Mouse (Mus musculus): ENCODE results near the gene Rhbdl1. TPM values are rescaled to one million over a fixed set of nuclear protein-coding genes. Genes with fewer than 3 reads are reported as not detected.

Gene Rhbdl1
- polyA plus RNA-seq, 1 experiment from 2014 or later = 6.0 TPM

DNA sequence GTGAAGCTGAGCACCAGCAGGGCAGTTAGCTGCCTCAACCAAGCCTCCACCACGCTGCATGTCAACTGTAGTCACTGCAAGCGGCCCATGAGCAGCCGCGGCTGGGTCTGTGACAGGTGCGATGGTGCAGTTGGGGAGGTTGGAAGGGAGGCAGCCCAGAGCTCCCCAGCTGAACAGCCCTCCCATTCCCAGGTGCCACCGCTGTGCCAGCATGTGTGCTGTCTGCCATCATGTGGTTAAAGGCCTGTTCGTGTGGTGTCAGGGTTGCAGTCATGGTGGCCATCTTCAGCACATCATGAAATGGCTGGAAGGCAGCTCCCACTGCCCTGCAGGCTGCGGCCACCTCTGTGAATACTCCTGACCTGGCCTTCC is 8.9 kb downstream of the Rhbdl1 start:
- Histone ChIP-seq H3K27me3 (no peaks in the 10 kb centered on the region), H3K4me1 (peaks cover 60% of the 10 kb centered on the region), H3K4me2 (replicated peaks) (peak overlapping the region; percentile 84), H3K27ac (replicated peaks) (peak overlapping the region; percentile 91), H3K9me3 (no peaks in the 10 kb centered on the region), H3K36me3 (peaks cover 46% of the 10 kb centered on the region), H3K4me3 (peak overlapping the region; percentile 67), H3K9ac (replicated peaks) (peak overlapping the region; percentile 84; the same call in 1 of the 2 replicates)
- WGBS = 83% methylated on average over 8 of the region's 8 CpGs
- no peak for ATAC-seq (ENCODE audit: low FRiP score, low read depth)

DNA sequence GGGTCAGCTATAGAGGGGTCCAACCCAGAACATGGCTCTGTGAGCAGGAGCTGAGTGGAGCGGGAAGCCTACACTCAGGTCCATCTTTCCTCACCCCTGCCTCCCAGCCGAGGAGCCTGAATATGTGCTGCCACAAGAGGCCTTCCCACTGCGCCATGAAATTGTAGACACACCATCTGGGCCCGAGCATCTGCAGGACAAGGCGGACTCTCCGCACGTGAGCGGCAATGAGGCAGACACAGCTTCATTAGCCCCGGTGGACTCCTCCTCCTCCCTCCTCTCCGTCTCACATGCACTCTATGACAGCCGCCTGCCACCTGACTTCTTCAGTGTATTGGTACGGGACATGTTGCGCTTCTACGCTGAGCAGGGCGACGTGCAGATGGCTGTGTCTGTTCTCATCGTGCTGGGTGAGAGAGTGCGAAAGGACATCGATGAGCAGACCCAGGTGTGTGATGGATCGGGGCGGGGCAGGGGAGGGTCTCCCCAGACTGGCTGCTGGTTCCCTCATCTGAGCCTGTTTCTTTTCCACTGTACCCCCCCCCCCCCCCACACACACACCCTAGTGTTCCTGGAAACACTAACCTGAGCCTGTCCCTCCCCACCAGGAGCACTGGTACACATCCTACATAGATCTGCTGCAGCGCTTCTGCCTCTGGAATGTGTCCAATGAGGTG is 9.4 kb downstream of the Rhbdl1 start:
- H3K9me3 ChIP-seq = no peaks in the 10 kb centered on the region
- no peak for ATAC-seq (ENCODE audit: low FRiP score, low read depth)
- H3K27me3 ChIP-seq = peaks cover under 1% of the 10 kb centered on the region; the same call in 1 of the 2 replicates
- H3K4me3 ChIP-seq = no peak overlapping the region; the same call in 1 of the 2 replicates
- H3K4me1 ChIP-seq = peaks cover 63% of the 10 kb centered on the region
- peak overlapping the region; percentile 84; the same call in 1 of the 2 replicates for H3K4me2 ChIP-seq (replicated peaks)
- peak overlapping the region; percentile 91; the same call in 1 of the 2 replicates for H3K27ac ChIP-seq (replicated peaks)
- WGBS = 93% methylated on average over 22 of the region's 22 CpGs
- peaks cover 46% of the 10 kb centered on the region for H3K36me3 ChIP-seq
- H3K9ac ChIP-seq (replicated peaks) = no peak overlapping the region

DNA sequence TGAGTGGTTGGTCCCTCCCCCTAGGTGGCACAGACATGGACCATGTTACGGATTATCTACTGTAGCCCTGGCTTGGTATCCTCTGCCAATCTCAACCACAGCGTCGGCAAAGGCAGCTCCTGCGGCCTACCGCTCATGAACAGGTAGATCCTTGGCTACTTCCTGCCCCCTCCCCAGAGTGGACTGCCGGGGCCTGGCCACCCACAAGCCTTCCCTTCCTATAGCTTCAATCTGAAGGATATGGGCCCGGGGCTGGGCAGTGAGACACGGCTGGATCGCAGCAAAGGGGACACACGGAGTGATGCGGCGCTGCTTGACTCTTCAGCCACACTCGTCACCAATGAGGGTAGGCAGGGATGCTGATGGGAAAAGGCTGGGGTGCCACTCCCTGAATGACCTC is 10.1 kb downstream of the Rhbdl1 start:
- peaks cover 5% of the 10 kb centered on the region; the same call in 1 of the 2 replicates for H3K27me3 ChIP-seq
- H3K4me1 ChIP-seq = peaks cover 63% of the 10 kb centered on the region
- no peak for ATAC-seq (ENCODE audit: low FRiP score, low read depth)
- H3K4me3 ChIP-seq = no peak overlapping the region
- H3K9ac ChIP-seq (replicated peaks) = no peak overlapping the region
- no peak overlapping the region for H3K27ac ChIP-seq (replicated peaks)
- H3K4me2 ChIP-seq (replicated peaks) = no peak overlapping the region
- H3K36me3 ChIP-seq = peaks cover 46% of the 10 kb centered on the region
- H3K9me3 ChIP-seq = no peaks in the 10 kb centered on the region
- 96% methylated on average over 13 of the region's 13 CpGs for WGBS

DNA sequence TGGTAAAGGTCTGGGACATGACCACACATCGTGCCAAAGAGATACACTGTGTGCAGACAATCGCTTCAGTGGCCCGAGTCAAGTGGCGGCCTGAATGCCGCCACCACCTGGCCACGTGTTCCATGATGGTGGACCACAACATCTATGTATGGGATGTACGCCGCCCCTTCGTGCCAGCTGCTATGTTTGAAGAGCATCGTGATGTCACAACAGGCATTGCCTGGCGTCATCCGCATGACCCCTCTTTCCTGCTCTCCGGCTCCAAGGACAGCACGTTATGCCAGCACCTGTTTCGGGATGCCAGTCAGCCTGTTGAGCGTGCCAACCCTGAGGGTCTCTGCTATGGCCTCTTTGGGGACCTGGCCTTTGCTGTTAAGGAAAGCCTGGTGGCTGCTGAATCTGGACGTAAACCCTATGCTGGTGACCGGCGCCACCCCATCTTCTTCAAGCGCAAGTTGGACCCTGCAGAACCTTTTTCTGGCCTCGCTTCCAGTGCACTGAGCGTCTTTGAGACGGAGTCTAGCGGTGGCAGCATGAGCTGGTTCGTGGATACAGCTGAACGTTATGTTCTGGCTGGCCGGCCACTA is 11.0 kb downstream of the Rhbdl1 start:
- Histone ChIP-seq H3K27me3 (peaks cover 5% of the 10 kb centered on the region; the same call in 1 of the 2 replicates), H3K27ac (replicated peaks) (no peak overlapping the region), H3K36me3 (peaks cover 40% of the 10 kb centered on the region), H3K4me2 (replicated peaks) (no peak overlapping the region), H3K9ac (replicated peaks) (no peak overlapping the region), H3K9me3 (no peaks in the 10 kb centered on the region), H3K4me1 (peaks cover 53% of the 10 kb centered on the region), H3K4me3 (no peak overlapping the region)
- ATAC-seq (ENCODE audit: low FRiP score, low read depth) = no peak
- 96% methylated on average over 27 of the region's 27 CpGs for WGBS

DNA sequence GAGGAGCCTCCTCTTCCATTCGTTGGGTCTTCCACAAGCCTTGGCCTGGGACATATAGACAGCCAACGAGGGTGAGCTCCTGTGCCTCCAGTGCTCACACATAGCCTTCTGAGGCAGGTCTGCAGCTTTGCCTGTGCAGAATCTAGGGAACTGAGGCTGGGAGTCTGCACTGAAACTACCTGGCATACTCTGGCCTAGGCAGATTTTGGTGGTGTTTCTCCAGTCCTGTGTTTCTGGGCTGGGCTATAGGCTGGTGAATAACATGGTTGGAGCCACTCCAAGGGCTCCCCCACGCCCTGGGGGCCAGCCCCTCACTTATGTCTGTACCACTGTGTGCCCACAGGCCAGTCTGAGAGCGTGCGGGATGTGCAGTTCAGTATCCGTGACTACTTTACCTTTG is 11.8 kb downstream of the Rhbdl1 start:
- no peak for ATAC-seq (ENCODE audit: low FRiP score, low read depth)
- H3K4me1 ChIP-seq = peaks cover 46% of the 10 kb centered on the region
- peak overlapping the region; percentile 95; the same call in 1 of the 2 replicates for H3K4me2 ChIP-seq (replicated peaks)
- H3K27me3 ChIP-seq = peaks cover 11% of the 10 kb centered on the region
- H3K9me3 ChIP-seq = no peaks in the 10 kb centered on the region
- peak overlapping the region; percentile 33 for H3K9ac ChIP-seq (replicated peaks)
- H3K27ac ChIP-seq (replicated peaks) = no peak overlapping the region
- 89% methylated on average over 6 of the region's 6 CpGs for WGBS
- H3K4me3 ChIP-seq = no peak overlapping the region
- H3K36me3 ChIP-seq = peaks cover 32% of the 10 kb centered on the region

DNA sequence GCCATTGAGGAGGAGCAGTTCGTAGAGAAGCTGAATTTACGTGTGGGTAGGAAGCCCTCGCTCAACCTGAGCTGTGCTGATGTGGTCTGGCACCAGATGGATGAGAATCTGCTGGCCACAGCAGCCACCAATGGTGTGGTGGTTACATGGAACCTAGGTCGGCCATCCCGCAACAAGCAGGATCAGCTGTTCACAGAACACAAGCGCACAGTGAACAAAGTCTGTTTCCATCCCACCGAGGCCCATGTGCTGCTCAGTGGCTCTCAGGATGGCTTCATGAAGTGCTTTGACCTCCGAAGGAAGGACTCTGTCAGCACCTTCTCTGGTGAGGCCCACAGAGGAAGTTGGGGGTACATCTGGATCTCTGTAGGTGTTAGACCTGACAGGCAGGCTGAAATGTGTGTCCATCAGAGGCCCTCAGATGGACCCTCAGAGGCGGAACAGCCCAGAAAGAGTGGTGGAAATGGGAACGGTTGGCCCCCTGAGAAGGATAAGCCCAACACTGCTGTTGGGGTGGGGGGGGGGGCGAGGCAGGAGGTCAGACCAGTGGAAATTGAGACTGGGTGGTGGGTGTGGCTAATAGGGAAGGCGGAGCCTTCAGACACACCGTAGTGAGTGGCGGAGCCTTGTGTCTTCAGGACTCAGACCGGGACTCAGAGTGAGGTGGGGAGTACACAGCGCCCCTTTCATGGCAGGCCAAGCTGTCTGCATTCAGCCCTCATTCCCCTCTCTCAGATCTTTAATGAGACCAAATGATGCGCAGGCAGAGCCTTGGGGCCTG is 12.5 kb downstream of the Rhbdl1 start:
- H3K27ac ChIP-seq (replicated peaks) = no peak overlapping the region
- H3K4me1 ChIP-seq = peaks cover 39% of the 10 kb centered on the region
- WGBS = 76% methylated on average over 17 of the region's 17 CpGs
- no peak for ATAC-seq (ENCODE audit: low FRiP score, low read depth)
- peaks cover 19% of the 10 kb centered on the region for H3K27me3 ChIP-seq
- no peaks in the 10 kb centered on the region for H3K9me3 ChIP-seq
- H3K36me3 ChIP-seq = peaks cover 24% of the 10 kb centered on the region
- peak overlapping the region; percentile 60 for H3K4me3 ChIP-seq
- H3K9ac ChIP-seq (replicated peaks) = peak overlapping the region; percentile 75; the same call in 1 of the 2 replicates
- peak overlapping the region; percentile 95 for H3K4me2 ChIP-seq (replicated peaks)

DNA sequence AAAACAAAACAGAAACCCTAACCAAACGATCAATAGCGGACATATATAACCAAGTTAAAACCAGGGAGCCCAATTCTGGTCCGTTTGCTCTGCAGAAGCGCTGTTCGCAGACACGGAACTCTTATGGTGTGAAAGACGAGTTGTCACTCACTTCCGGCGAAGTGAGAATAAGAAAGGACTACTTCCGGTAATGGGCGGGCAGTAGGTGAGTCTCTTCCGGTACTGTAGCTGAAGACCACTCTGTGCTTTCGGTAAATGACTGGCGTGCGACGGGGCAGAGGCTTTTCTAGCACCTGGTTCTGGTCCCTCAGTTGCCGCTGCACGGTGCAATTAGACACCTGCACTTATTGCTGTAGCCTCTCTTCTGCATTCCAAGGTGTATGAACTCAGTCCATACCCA is 13.6 kb downstream of the Rhbdl1 start, which contains the start of gene Wdr24:
Gene Wdr24, plus strand, starts transcription at position 176 of the 400 bp plus-strand sequence.
- H3K9me3 ChIP-seq = no peaks in the 10 kb centered on the region
- peak within 1 kb of the TSS; percentile 60 for H3K4me3 ChIP-seq
- peaks cover 24% of the 10 kb centered on the region for H3K36me3 ChIP-seq
- peaks cover 41% of the 10 kb centered on the region for H3K4me1 ChIP-seq
- H3K9ac ChIP-seq (replicated peaks) = peak within 1 kb of the TSS; percentile 75
- peak within 1 kb of the TSS; percentile 43; the same call in 1 of the 2 replicates for H3K27ac ChIP-seq (replicated peaks)
- under 1% methylated on average over 18 of the region's 18 CpGs for WGBS
- H3K27me3 ChIP-seq = peaks cover 30% of the 10 kb centered on the region
- H3K4me2 ChIP-seq (replicated peaks) = peak within 1 kb of the TSS; percentile 95
- ATAC-seq (ENCODE audit: low FRiP score, low read depth) = peak; percentile 57

DNA sequence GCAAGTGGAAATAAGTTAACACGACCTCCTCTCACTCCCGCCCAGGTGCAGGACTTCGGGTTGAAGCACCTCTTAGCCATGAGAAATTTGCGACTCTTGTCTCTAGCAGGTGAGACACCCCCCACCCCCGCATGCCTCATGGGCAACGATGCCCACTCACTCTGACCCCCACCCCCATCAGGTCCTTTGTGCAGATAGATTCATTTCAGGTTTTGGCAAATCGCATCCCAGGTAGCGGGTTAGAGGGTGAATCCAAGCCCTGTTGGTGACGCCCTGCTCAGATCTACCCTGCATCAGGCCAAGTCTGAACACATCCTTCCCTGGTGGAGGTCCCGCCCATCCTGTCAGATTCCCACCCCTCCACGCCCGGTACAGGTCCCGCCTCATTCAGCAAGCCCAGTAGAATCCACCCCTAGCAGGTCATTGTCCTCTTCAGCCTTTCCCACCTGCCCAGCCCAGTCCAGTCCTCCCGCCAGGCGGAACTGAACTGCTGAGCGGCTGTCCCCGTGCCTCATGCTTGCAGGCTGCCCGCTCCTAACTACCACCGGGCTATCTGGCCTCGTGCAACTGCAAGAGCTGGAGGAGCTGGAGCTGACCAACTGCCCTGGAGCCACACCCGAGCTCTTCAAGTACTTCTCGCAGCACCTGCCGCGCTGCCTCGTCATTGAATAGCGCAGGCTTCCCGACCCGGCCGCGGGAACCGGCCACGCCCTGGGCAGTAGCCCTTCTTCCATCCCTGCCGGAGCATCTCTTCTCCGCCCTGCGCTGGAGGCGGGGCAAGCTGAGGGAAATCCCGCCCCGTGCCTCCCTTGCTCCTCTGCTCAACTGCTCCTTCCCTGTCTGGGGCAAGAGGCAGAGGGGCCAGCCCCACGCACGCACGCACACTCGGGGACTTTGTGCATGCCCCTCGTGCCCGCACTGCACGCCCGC is 18.0 kb downstream of the Rhbdl1 start:
- Histone ChIP-seq H3K36me3 (peaks cover 20% of the 10 kb centered on the region), H3K4me2 (replicated peaks) (peak overlapping the region; percentile 35), H3K9ac (replicated peaks) (peak overlapping the region; percentile 42; the same call in 1 of the 2 replicates), H3K4me3 (peak overlapping the region; percentile 7; the same call in 1 of the 2 replicates), H3K27me3 (peaks cover 41% of the 10 kb centered on the region), H3K27ac (replicated peaks) (no peak overlapping the region), H3K4me1 (peaks cover 18% of the 10 kb centered on the region), H3K9me3 (no peaks in the 10 kb centered on the region)
- ATAC-seq (ENCODE audit: low FRiP score, low read depth) = no peak
- 6% methylated on average over 46 of the region's 46 CpGs for WGBS

DNA sequence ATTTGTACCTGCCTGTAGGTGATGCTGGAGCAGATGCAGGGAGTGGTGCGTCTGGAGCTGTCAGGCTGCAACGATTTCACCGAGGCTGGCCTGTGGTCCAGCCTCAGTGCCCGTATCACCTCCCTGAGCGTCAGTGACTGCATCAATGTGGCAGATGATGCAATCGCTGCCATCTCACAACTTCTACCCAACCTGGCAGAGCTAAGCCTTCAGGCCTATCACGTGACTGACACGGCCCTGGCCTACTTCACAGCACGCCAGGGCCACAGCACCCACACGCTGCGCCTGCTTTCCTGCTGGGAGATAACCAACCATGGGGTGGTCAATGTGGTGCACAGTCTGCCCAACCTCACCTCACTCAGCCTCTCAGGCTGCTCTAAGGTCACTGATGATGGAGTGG is 19.4 kb downstream of the Rhbdl1 start:
- no peak for ATAC-seq (ENCODE audit: low FRiP score, low read depth)
- 86% methylated on average over 11 of the region's 11 CpGs for WGBS
- H3K4me3 ChIP-seq = no peak overlapping the region
- peaks cover 49% of the 10 kb centered on the region for H3K27me3 ChIP-seq
- H3K4me2 ChIP-seq (replicated peaks) = no peak overlapping the region
- no peaks in the 10 kb centered on the region for H3K9me3 ChIP-seq
- no peak overlapping the region for H3K9ac ChIP-seq (replicated peaks)
- peaks cover 20% of the 10 kb centered on the region for H3K36me3 ChIP-seq
- no peak overlapping the region for H3K27ac ChIP-seq (replicated peaks)
- peaks cover 20% of the 10 kb centered on the region for H3K4me1 ChIP-seq

DNA sequence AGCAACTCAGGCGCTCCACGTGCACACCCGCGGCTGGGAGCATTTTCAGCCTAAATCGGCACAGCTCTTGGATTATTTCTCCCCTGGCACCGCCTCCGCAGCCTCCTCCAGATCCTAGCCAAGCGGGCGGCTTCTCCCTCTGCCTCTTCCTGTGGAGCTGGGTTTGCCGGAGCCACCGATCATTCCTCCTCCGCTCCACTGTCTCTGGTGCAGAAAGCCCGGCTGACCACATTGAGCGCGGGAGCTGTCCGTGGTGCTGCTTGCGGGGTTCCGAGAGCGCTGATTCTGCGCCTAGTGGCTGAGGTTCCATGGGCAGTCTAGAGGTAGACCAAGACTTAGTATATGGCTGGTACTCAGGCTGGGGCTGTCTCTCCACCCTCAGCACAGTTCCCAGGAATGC is 23.6 kb downstream of the Rhbdl1 start:
- H3K27ac ChIP-seq (replicated peaks) = no peak overlapping the region

DNA sequence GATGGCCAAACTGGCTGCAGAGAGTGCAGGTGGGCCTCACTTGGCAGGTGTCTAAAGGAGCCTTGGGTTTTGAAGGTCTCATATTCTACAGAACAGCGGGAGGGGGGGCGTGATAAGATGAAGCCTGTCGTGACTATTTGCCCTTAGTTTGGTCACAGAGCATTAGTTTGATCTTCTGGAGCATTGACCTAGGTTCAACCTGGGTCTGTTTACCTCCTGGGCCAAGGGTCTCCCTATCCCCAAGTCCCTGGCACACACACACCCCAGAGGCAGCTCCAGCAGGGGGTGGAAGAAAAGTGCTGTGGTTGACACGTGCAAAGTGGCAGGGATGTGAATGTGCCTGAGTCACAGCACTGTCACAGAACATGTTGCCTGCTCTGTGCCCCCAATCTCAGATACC is 26.2 kb downstream of the Rhbdl1 start:
- H3K4me3 ChIP-seq = peak overlapping the region; percentile 85; the same call in 1 of the 2 replicates
- 75% methylated on average over 4 of the region's 4 CpGs for WGBS
- H3K36me3 ChIP-seq = no peaks in the 10 kb centered on the region
- H3K9me3 ChIP-seq = no peaks in the 10 kb centered on the region
- peak overlapping the region; percentile 79 for H3K4me2 ChIP-seq (replicated peaks)
- H3K4me1 ChIP-seq = peaks cover 39% of the 10 kb centered on the region
- no peak for ATAC-seq (ENCODE audit: low FRiP score, low read depth)
- no peak overlapping the region for H3K27ac ChIP-seq (replicated peaks)
- H3K9ac ChIP-seq (replicated peaks) = peak overlapping the region; percentile 96; the same call in 1 of the 2 replicates
- peaks cover 19% of the 10 kb centered on the region for H3K27me3 ChIP-seq

More for the DNA sequence above, 23.6 kb downstream of the Rhbdl1 start:
- Histone ChIP-seq H3K36me3 (peaks cover 20% of the 10 kb centered on the region), H3K4me2 (replicated peaks) (peak overlapping the region; percentile 35), H3K27me3 (peaks cover 31% of the 10 kb centered on the region), H3K4me1 (peaks cover 32% of the 10 kb centered on the region), H3K9me3 (no peaks in the 10 kb centered on the region), H3K9ac (replicated peaks) (0 out of 2 replicates have a peak overlapping the region, but pooled peaks have one; percentile 4), H3K4me3 (0 out of 2 replicates have a peak overlapping the region, but pooled peaks have one; percentile 7)
- no peak for ATAC-seq (ENCODE audit: low FRiP score, low read depth)
- 4% methylated on average over 20 of the region's 20 CpGs for WGBS
